Mouse (Mus musculus): ENCODE measurements at regions not wholly inside any gene's neighbourhood (a gene's known extent, or its start where the extent isn't known, plus 50 kb on each side); places are given as distances from the start of the nearest gene placed in this dataset.

DNA sequence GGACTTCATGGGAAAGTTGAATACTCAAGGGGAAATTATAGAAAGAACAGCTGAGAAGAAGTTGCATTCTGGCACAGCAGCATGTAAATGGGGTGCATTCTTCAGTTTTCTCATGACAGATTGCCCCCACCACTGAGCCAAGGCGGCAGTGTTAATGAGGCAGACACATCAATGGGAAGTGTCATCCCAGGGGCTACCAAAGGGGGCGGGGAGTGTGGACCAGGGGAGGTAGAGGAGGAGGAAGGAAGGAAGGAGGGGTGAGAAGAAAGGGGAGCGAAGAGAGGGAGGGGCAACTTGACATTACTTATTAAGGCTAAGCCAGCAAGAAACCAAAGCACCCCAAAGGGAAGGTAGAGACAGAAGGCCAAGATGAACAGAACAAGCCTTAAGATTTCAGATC is 419.4 kb upstream of the Atp11b start:
- TF ChIP-seq EP300 (IDR thresholded peaks at IDR 0.05), result no peak
- TF ChIP-seq CTCF (IDR thresholded peaks at IDR 0.05), result no peak

Data from lung, postnatal 0 days (tissue).